Mouse (Mus musculus) ES-E14 (cell line): ENCODE data around the gene Ercc6l2. TPM values are rescaled to one million over a fixed set of nuclear protein-coding genes. Genes with fewer than 3 reads are reported as not detected.

Experiments
- DNase-seq: peaks from one replicate; pipeline ENCODE4 v3.0.0-alpha.2; 2013; ENCODE audit warnings: low read depth, low spot score
- H3K27ac ChIP-seq: 2 replicates; pipeline ENCODE4 v1.5.1; 2012; ENCODE audit warnings: low read depth, mild to moderate bottlenecking, low read length, moderate library complexity, mixed read lengths; ENCODE audit not compliant: poor library complexity, insufficient read depth, severe bottlenecking
- H3K36me3 ChIP-seq: 2 replicates; pipeline ENCODE4 v1.6.1; 2012; ENCODE audit warnings: mild to moderate bottlenecking, low read length, moderate library complexity, mixed read lengths; ENCODE audit not compliant: control insufficient read depth, poor library complexity, insufficient read depth, severe bottlenecking
- H3K4me1 ChIP-seq, 2 experiments: fragments of 150-350 bp in 1 of 2; sonication (generic) in 1 of 2; 2 replicates each; pipeline ENCODE4 v1.6.1; 2012; ENCODE audit warnings: low read length in 2 of 2, mild to moderate bottlenecking in 1 of 2, mixed read lengths in 1 of 2; ENCODE audit not compliant: control insufficient read depth in 2 of 2, insufficient read depth in 2 of 2, poor library complexity in 1 of 2
- H3K4me3 ChIP-seq, 2 experiments: fragments of 150-350 bp in 1 of 2; sonication (generic) in 1 of 2; 2 replicates each; pipeline ENCODE4 v1.5.1; 2012; ENCODE audit warnings: low read length in 2 of 2, low read depth in 1 of 2, mild to moderate bottlenecking in 1 of 2, mixed read lengths in 1 of 2; ENCODE audit not compliant: insufficient read depth in 1 of 2, poor library complexity in 1 of 2, severe bottlenecking in 1 of 2
- H3K9ac ChIP-seq: 2 replicates; pipeline ENCODE4 v1.6.1; 2012; ENCODE audit warnings: low read depth, mild to moderate bottlenecking, low read length, mixed read lengths; ENCODE audit not compliant: poor library complexity, insufficient read depth, severe bottlenecking
- H3K9me3 ChIP-seq: fragments of 150-350 bp; sonication (generic); 2 replicates; pipeline ENCODE4 v1.6.1; 2012; ENCODE audit warnings: low read depth, mild to moderate bottlenecking, low read length; ENCODE audit not compliant: control insufficient read depth, insufficient read depth
- CHD2 ChIP-seq: IDR thresholded peaks from 2 replicates; pipeline ENCODE4 v1.6.1; 2014; ENCODE audit warnings: mild to moderate bottlenecking, low read depth, low read length, inconsistent platforms
- HCFC1 ChIP-seq: IDR thresholded peaks from 2 replicates; pipeline ENCODE4 v1.6.1; 2012; ENCODE audit warnings: low read length, inconsistent platforms, borderline replicate concordance; ENCODE audit not compliant: insufficient read depth
- MAFK ChIP-seq: IDR thresholded peaks from 2 replicates; pipeline ENCODE4 v1.6.1; 2014; ENCODE audit warnings: mild to moderate bottlenecking, low read depth, low read length, inconsistent platforms; ENCODE audit not compliant: insufficient read depth
- ZC3H11A ChIP-seq: IDR thresholded peaks from 2 replicates; pipeline ENCODE4 v1.6.1; 2012; ENCODE audit warnings: low read depth, mild to moderate bottlenecking, inconsistent platforms, low read length, borderline replicate concordance
- ZNF384 ChIP-seq: IDR thresholded peaks from 2 replicates; pipeline ENCODE4 v1.6.1; 2012; ENCODE audit warnings: low read depth, low read length, inconsistent platforms
- in situ Hi-C, 2 experiments: fragments of 600-800 bp; cut with MboI; formaldehyde crosslinking; loops; one replicate each; pipeline ENCODE4 v1.15.1; 2025; ENCODE audit warnings: low sequenced_read_pairs in 2 of 2, inconsistent platforms in 1 of 2; ENCODE audit not compliant: unreplicated experiment in 2 of 2
- total RNA-seq: library from RNA; depleted of rRNA; stranded (reverse); fragments of 300-350 nt; gene quantifications from 2 replicates; pipeline ENCODE4 v1.2.3, GENCODE M21; 2012

Gene Ercc6l2
- total RNA-seq, 1 experiment, result 28.1 TPM

DNA sequence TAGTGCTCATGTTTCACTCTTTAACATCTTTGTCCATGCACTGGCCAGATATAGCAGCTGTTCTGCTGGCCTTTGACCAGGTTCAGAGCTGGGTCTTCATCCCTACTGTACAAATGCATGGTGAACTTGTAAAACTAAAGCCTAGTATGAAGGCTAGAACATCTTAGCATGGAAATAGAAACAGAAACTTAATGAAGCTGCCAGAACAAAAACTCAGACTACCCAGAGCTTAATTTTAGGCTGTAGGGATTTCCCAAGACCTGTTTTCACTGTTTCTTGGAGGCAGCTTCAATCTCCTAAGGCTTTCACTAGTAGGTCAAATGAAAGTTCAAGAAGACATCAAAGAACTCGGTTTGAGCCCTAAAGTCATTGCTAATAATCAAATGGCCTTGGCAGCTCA lies 15.1 kb upstream of the Ercc6l2 start:
- no peak for TF ChIP-seq HCFC1
- TF ChIP-seq ZC3H11A, result no peak
- TF ChIP-seq CHD2, result no peak
- TF ChIP-seq MAFK, result no peak
- TF ChIP-seq ZNF384, result no peak
- Histone ChIP-seq H3K27ac (no peak overlapping the region), H3K4me1 (no peaks in the 10 kb centered on the region), H3K9me3 (no peaks in the 10 kb centered on the region), H3K36me3 (no peaks in the 10 kb centered on the region), H3K9ac (no peak overlapping the region), H3K4me3 (no peak overlapping the region)
- in situ Hi-C loops, result no loop called here
- DNase-seq, result no peak

GRCm38 (mm10) chr13:63801289-63801688 lies 13.8 kb upstream of the Ercc6l2 start:
- TF ChIP-seq CHD2 (no peak), HCFC1 (no peak), MAFK (no peak), ZC3H11A (no peak), ZNF384 (no peak)
- no peaks in the 10 kb centered on the region for H3K9me3 ChIP-seq
- H3K9ac ChIP-seq, result no peak overlapping the region
- DNase-seq, result no peak
- no peak overlapping the region for H3K4me3 ChIP-seq
- no peak overlapping the region for H3K27ac ChIP-seq
- H3K36me3 ChIP-seq, result no peaks in the 10 kb centered on the region
- in situ Hi-C loops, result no loop called here
- H3K4me1 ChIP-seq, result no peaks in the 10 kb centered on the region

DNA sequence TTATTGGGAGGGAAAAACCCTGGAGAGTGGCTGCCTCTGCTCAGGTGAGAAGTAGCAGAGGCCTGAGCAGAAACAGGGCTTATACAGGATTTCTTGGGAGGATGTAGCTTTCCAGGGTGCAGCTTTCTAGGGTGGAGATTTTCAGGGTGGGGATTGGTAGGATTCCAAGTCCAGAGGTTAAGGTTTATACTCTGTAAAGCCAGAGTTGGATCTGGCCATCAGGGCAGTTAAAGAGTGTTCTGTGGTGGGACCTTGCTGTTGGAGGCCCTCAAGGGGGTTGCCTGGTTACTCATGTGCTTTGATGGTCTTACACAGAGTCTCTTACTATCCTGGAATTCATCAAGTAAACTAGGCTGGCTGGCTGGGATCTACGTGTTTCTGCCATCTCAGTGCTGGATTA lies 7.8 kb upstream of the Ercc6l2 start:
- Histone ChIP-seq H3K27ac (no peak overlapping the region), H3K4me3 (no peak overlapping the region), H3K9me3 (no peaks in the 10 kb centered on the region), H3K9ac (no peak overlapping the region), H3K36me3 (no peaks in the 10 kb centered on the region), H3K4me1 (no peaks in the 10 kb centered on the region)
- in situ Hi-C loops, result no loop called here
- no peak for TF ChIP-seq ZC3H11A
- no peak for DNase-seq

- H3K9me3 ChIP-seq, result no peaks in the 10 kb centered on the region
- in situ Hi-C loops, result no loop called here
Observed at GRCm38 (mm10) chr13:63807979-63808378, 7.1 kb upstream of the Ercc6l2 start.

DNA sequence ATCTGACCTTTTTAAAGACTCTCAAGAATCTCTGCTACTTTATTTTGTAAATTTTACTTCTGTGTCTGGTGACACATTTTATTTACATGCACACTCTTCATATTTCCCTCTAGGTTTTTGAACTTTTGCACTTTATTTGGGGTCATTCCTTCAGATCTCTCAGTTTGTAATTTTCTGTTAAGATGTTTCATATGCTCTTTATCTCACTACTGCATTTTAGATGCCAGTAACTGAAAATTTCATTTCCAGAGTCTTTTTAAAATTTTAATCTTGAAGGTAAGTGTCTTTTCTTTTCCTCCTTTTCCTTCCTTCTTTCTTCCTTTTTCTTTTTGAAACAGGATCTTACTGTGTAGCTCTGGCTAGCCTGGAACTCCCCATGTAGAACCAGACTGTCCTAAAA lies 3.6 kb upstream of the Ercc6l2 start:
- DNase-seq, result no peak
- H3K36me3 ChIP-seq, result no peaks in the 10 kb centered on the region
- peaks cover 0 to 2% of the 10 kb centered on the region in 2 experiments; a peak in 1 of 4 replicates for H3K4me1 ChIP-seq
- H3K9me3 ChIP-seq, result no peaks in the 10 kb centered on the region
- no peak overlapping the region for H3K27ac ChIP-seq
- TF ChIP-seq HCFC1 (no peak), CHD2 (no peak), MAFK (no peak), ZC3H11A (no peak), ZNF384 (no peak)
- H3K4me3 ChIP-seq, result no peak overlapping the region
- no peak overlapping the region for H3K9ac ChIP-seq
- in situ Hi-C loops, result no loop called here

More at GRCm38 (mm10) chr13:63807979-63808378, 7.1 kb upstream of the Ercc6l2 start:
- TF ChIP-seq HCFC1, result no peak
- no peak for TF ChIP-seq ZC3H11A
- no peak for TF ChIP-seq MAFK
- no peak for TF ChIP-seq ZNF384
- TF ChIP-seq CHD2, result no peak
- no peak overlapping the region; a peak in 1 of 4 replicates for H3K4me3 ChIP-seq
- DNase-seq, result no peak
- H3K9ac ChIP-seq, result no peak overlapping the region
- no peaks in the 10 kb centered on the region for H3K4me1 ChIP-seq
- no peaks in the 10 kb centered on the region for H3K36me3 ChIP-seq
- H3K27ac ChIP-seq, result no peak overlapping the region
